Mouse (Mus musculus) hindbrain, embryonic 12.5 days (tissue): ENCODE measurements at regions not wholly inside any gene's neighbourhood (a gene's known extent, or its start where the extent isn't known, plus 50 kb on each side); places are given as distances from the start of the nearest gene placed in this dataset.

Source experiments
- ATAC-seq: fragments of 200-750 bp; cut with Nextera tagmentation; 2 replicates; pipeline ENCODE4 v1.8.0; 2017; ENCODE audit warnings: moderate TSS enrichment; ENCODE audit not compliant: low FRiP score
- H3K27ac ChIP-seq: fragments of 300-500 bp; sonication (generic); 2 replicates; pipeline ENCODE4 v1.5.1; 2016; ENCODE audit warnings: mild to moderate bottlenecking
- H3K27me3 ChIP-seq: fragments of 300-500 bp; sonication (generic); 2 replicates; pipeline ENCODE4 v1.6.1; 2016; ENCODE audit warnings: mild to moderate bottlenecking
- H3K36me3 ChIP-seq: fragments of 300-500 bp; sonication (generic); 2 replicates; pipeline ENCODE4 v1.6.1; 2016; ENCODE audit warnings: mild to moderate bottlenecking
- H3K4me1 ChIP-seq: fragments of 300-500 bp; sonication (generic); 2 replicates; pipeline ENCODE4 v1.6.1; 2016
- H3K4me2 ChIP-seq: fragments of 300-500 bp; sonication (generic); replicated peaks from 2 replicates; pipeline ENCODE4 v1.6.1; 2016; ENCODE audit warnings: mild to moderate bottlenecking
- H3K4me3 ChIP-seq: fragments of 300-500 bp; sonication (generic); 2 replicates; pipeline ENCODE4 v1.5.1; 2016; ENCODE audit warnings: mild to moderate bottlenecking
- H3K9ac ChIP-seq: fragments of 300-500 bp; sonication (generic); 2 replicates; pipeline ENCODE4 v1.6.1; 2016; ENCODE audit warnings: mild to moderate bottlenecking, moderate library complexity
- H3K9me3 ChIP-seq: fragments of 300-500 bp; sonication (generic); replicated peaks from 2 replicates; pipeline ENCODE4 v1.6.1; 2016; ENCODE audit warnings: mild to moderate bottlenecking
- WGBS: fragments of 180-500 bp; shearing (Covaris S2); methylation state at CpG from one replicate; pipeline ENCODE4 v1.1.7; 2016; 5-methylcytosine and 5-hydroxymethylcytosine counted together

GRCm38 (mm10) chr3:52831986-52832385 lies 185.1 kb downstream of the Cog6 start:
- H3K4me2 ChIP-seq, result no peak overlapping the region
- no peaks in the 10 kb centered on the region for H3K27me3 ChIP-seq
- WGBS, result 82% methylated on average over 1 of the region's 1 CpGs
- no peak for ATAC-seq
- H3K4me1 ChIP-seq, result peaks cover 3% of the 10 kb centered on the region; the same call in 1 of the 2 replicates
- H3K36me3 ChIP-seq, result no peaks in the 10 kb centered on the region
- no peak overlapping the region for H3K27ac ChIP-seq
- no peak overlapping the region for H3K9ac ChIP-seq
- H3K4me3 ChIP-seq, result no peak overlapping the region
- H3K9me3 ChIP-seq, result no peaks in the 10 kb centered on the region

- Histone ChIP-seq H3K27me3 (no peaks in the 10 kb centered on the region), H3K9me3 (no peaks in the 10 kb centered on the region)
- WGBS, result 89% methylated on average over 3 of the region's 3 CpGs
Observed at GRCm38 (mm10) chr3:52830101-52830500, 186.9 kb downstream of the Cog6 start.

GRCm38 (mm10) chr3:52829069-52829468 lies 188.0 kb downstream of the Cog6 start:
- H3K4me2 ChIP-seq, result no peak overlapping the region
- no peaks in the 10 kb centered on the region for H3K9me3 ChIP-seq
- no peaks in the 10 kb centered on the region for H3K27me3 ChIP-seq
- no peak overlapping the region for H3K27ac ChIP-seq
- no peak for ATAC-seq
- no peaks in the 10 kb centered on the region for H3K36me3 ChIP-seq
- H3K4me1 ChIP-seq, result no peaks in the 10 kb centered on the region
- H3K4me3 ChIP-seq, result no peak overlapping the region
- WGBS, result 94% methylated on average over 6 of the region's 6 CpGs
- H3K9ac ChIP-seq, result no peak overlapping the region

More at GRCm38 (mm10) chr3:52830101-52830500, 186.9 kb downstream of the Cog6 start:
- H3K4me2 ChIP-seq, result no peak overlapping the region
- no peaks in the 10 kb centered on the region for H3K4me1 ChIP-seq
- H3K9ac ChIP-seq, result no peak overlapping the region
- no peak for ATAC-seq
- no peaks in the 10 kb centered on the region for H3K36me3 ChIP-seq
- H3K27ac ChIP-seq, result no peak overlapping the region
- H3K4me3 ChIP-seq, result no peak overlapping the region

DNA sequence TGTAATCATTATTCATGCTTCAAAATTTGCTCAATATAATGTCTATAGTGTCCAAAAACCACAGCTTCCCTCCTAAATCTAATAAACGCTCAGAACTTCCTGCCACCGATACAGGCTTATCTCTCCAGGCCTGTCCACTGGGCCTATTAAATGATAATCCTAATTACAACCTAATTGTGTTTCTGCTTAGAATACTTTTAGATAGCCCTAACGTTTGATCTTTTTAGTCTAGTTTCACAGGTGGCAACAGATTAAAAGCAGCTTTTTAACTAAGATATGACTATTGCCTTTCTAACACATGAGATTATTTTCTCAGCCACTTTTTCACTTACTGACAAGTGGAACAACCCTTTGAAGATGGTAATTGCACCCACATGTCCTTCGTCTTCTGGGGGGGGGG lies 188.6 kb downstream of the Cog6 start:
- Histone ChIP-seq H3K9me3 (no peaks in the 10 kb centered on the region), H3K4me3 (no peak overlapping the region), H3K27me3 (no peaks in the 10 kb centered on the region), H3K27ac (no peak overlapping the region), H3K4me2 (no peak overlapping the region), H3K4me1 (no peaks in the 10 kb centered on the region), H3K9ac (no peak overlapping the region), H3K36me3 (no peaks in the 10 kb centered on the region)
- no peak for ATAC-seq
- 74% methylated on average over 4 of the region's 4 CpGs for WGBS

DNA sequence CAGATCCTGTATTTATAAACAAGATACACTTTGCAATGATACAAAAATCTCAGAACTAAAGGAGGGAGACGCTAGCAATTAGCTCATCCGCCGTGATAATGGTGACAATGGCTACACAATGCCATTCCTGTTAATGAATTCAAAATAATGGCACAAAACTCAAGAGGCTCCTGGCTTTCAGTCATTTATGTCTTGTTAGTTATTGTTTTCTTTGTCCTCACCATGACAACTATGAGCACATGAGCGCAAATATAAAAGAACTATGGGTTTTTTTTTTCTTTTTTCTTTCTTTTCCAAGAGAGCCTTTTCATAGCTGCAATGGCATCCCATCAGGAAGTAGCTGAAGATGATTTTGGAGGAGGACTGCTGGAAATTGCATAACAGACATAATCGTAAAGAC lies 194.2 kb downstream of the Cog6 start:
- no peak for ATAC-seq
- H3K4me1 ChIP-seq, result 0 out of 2 replicates have a peak, but pooled peaks cover 3% of the 10 kb centered on the region
- H3K4me2 ChIP-seq, result no peak overlapping the region
- no peaks in the 10 kb centered on the region for H3K9me3 ChIP-seq
- 42% methylated on average over 5 of the region's 5 CpGs for whole genome bisulfite sequencing
- H3K27ac ChIP-seq, result no peak overlapping the region
- H3K4me3 ChIP-seq, result no peak overlapping the region
- H3K36me3 ChIP-seq, result no peaks in the 10 kb centered on the region
- no peak overlapping the region for H3K9ac ChIP-seq
- H3K27me3 ChIP-seq, result 0 out of 2 replicates have a peak, but pooled peaks cover 3% of the 10 kb centered on the region

GRCm38 (mm10) chr3:52821450-52821849 lies 195.6 kb downstream of the Cog6 start:
- Histone ChIP-seq H3K9me3 (no peaks in the 10 kb centered on the region), H3K4me1 (0 out of 2 replicates have a peak, but pooled peaks cover 3% of the 10 kb centered on the region), H3K9ac (no peak overlapping the region), H3K4me2 (no peak overlapping the region), H3K27ac (no peak overlapping the region), H3K27me3 (0 out of 2 replicates have a peak, but pooled peaks cover 4% of the 10 kb centered on the region), H3K36me3 (no peaks in the 10 kb centered on the region), H3K4me3 (no peak overlapping the region)
- ATAC-seq, result no peak
- 23% methylated on average over 5 of the region's 5 CpGs for WGBS

GRCm38 (mm10) chr3:52818401-52818800 lies 198.6 kb downstream of the Cog6 start:
- 93% methylated on average over 4 of the region's 4 CpGs for WGBS

GRCm38 (mm10) chr3:52817416-52817815 lies 199.6 kb downstream of the Cog6 start:
- Histone ChIP-seq H3K4me3 (no peak overlapping the region), H3K9me3 (no peaks in the 10 kb centered on the region), H3K4me1 (peaks cover 17% of the 10 kb centered on the region), H3K4me2 (no peak overlapping the region), H3K27me3 (peaks cover 2% of the 10 kb centered on the region; the same call in 1 of the 2 replicates), H3K36me3 (no peaks in the 10 kb centered on the region), H3K27ac (no peak overlapping the region), H3K9ac (no peak overlapping the region)
- no peak for ATAC-seq
- WGBS, result 87% methylated on average over 6 of the region's 6 CpGs

More at GRCm38 (mm10) chr3:52818401-52818800, 198.6 kb downstream of the Cog6 start:
- no peak overlapping the region for H3K9ac ChIP-seq
- no peak overlapping the region for H3K27ac ChIP-seq
- H3K27me3 ChIP-seq, result peaks cover 4% of the 10 kb centered on the region; the same call in 1 of the 2 replicates
- H3K9me3 ChIP-seq, result no peaks in the 10 kb centered on the region
- no peak overlapping the region for H3K4me2 ChIP-seq
- no peak for ATAC-seq
- no peak overlapping the region for H3K4me3 ChIP-seq
- no peaks in the 10 kb centered on the region for H3K36me3 ChIP-seq
- H3K4me1 ChIP-seq, result peaks cover 18% of the 10 kb centered on the region

DNA sequence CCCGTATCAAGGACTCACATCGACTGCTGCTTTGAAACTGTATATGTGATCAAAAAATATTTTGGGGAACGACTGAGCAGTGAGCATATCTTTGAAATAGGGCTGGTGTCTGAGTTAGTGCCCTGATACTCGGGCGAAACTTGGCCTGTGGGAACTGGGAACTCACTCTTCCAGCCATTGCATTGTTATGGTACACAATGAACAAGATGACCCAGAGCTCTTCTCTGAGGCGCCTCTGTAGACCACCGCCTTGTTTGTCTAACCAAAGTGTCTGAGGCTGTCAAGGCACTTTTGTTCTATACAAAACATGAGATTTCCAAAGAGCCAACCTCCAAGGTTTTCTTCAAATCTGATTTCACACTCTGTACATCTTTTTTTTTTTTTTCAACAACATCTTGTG lies 201.5 kb downstream of the Cog6 start:
- ATAC-seq, result no peak
- H3K9me3 ChIP-seq, result no peaks in the 10 kb centered on the region
- H3K27ac ChIP-seq, result no peak overlapping the region
- peaks cover 2% of the 10 kb centered on the region; the same call in 1 of the 2 replicates for H3K27me3 ChIP-seq
- H3K4me1 ChIP-seq, result peaks cover 15% of the 10 kb centered on the region
- no peak overlapping the region for H3K9ac ChIP-seq
- WGBS, result 36% methylated on average over 7 of the region's 7 CpGs
- no peaks in the 10 kb centered on the region for H3K36me3 ChIP-seq
- no peak overlapping the region for H3K4me2 ChIP-seq
- no peak overlapping the region for H3K4me3 ChIP-seq

- WGBS, result 80% methylated on average over 5 of the region's 5 CpGs
- Histone ChIP-seq H3K9ac (no peak overlapping the region), H3K4me2 (no peak overlapping the region), H3K9me3 (no peaks in the 10 kb centered on the region), H3K4me3 (no peak overlapping the region), H3K27me3 (no peaks in the 10 kb centered on the region), H3K4me1 (no peaks in the 10 kb centered on the region), H3K27ac (no peak overlapping the region), H3K36me3 (no peaks in the 10 kb centered on the region)
- no peak for ATAC-seq
Observed at GRCm38 (mm10) chr3:52802324-52802723, 214.7 kb downstream of the Cog6 start.

GRCm38 (mm10) chr3:52801446-52801845 lies 215.6 kb downstream of the Cog6 start:
- ATAC-seq, result no peak
- Histone ChIP-seq H3K4me3 (no peak overlapping the region), H3K4me2 (no peak overlapping the region), H3K9ac (no peak overlapping the region), H3K4me1 (no peaks in the 10 kb centered on the region), H3K27me3 (no peaks in the 10 kb centered on the region), H3K9me3 (no peaks in the 10 kb centered on the region), H3K36me3 (no peaks in the 10 kb centered on the region), H3K27ac (no peak overlapping the region)
- WGBS, result 90% methylated on average over 5 of the region's 5 CpGs

GRCm38 (mm10) chr3:52800673-52801072 lies 216.4 kb downstream of the Cog6 start:
- Histone ChIP-seq H3K4me1 (no peaks in the 10 kb centered on the region), H3K27me3 (no peaks in the 10 kb centered on the region), H3K4me3 (no peak overlapping the region), H3K9ac (no peak overlapping the region), H3K9me3 (no peaks in the 10 kb centered on the region), H3K27ac (no peak overlapping the region), H3K4me2 (no peak overlapping the region), H3K36me3 (no peaks in the 10 kb centered on the region)
- 81% methylated on average over 3 of the region's 3 CpGs for WGBS
- ATAC-seq, result no peak

- ATAC-seq, result no peak
- Histone ChIP-seq H3K9me3 (no peaks in the 10 kb centered on the region), H3K36me3 (no peaks in the 10 kb centered on the region), H3K9ac (no peak overlapping the region), H3K4me1 (no peaks in the 10 kb centered on the region), H3K4me2 (no peak overlapping the region), H3K27ac (no peak overlapping the region), H3K4me3 (no peak overlapping the region), H3K27me3 (no peaks in the 10 kb centered on the region)
- WGBS, result 53% methylated on average over 6 of the region's 6 CpGs
Observed at GRCm38 (mm10) chr3:52797801-52798200, 219.2 kb downstream of the Cog6 start.
